Mouse (Mus musculus) liver, embryonic 12.5 days (tissue): ENCODE results near the gene Lpp. TPM values are rescaled to one million over a fixed set of nuclear protein-coding genes. Genes with fewer than 3 reads are reported as not detected.

ENCODE experiments used
- ATAC-seq: fragments of 200-750 bp; cut with Nextera tagmentation; 2 replicates; pipeline ENCODE4 v1.8.0; 2017; ENCODE audit warnings: moderate number of reproducible peaks, mild to moderate bottlenecking, moderate library complexity
- H3K27ac ChIP-seq: fragments of 300-500 bp; sonication (generic); 2 replicates; pipeline ENCODE4 v1.5.1; 2016; ENCODE audit warnings: mild to moderate bottlenecking
- H3K27me3 ChIP-seq: fragments of 300-500 bp; sonication (generic); replicated peaks from 2 replicates; pipeline ENCODE4 v1.6.1; 2016; ENCODE audit warnings: mild to moderate bottlenecking, moderate library complexity
- H3K36me3 ChIP-seq: fragments of 300-500 bp; sonication (generic); 2 replicates; pipeline ENCODE4 v1.6.1; 2016; ENCODE audit warnings: mild to moderate bottlenecking, moderate library complexity
- H3K4me1 ChIP-seq: fragments of 300-500 bp; sonication (generic); 2 replicates; pipeline ENCODE4 v1.6.1; 2016
- H3K4me2 ChIP-seq: fragments of 300-500 bp; sonication (generic); 2 replicates; pipeline ENCODE4 v1.6.1; 2016; ENCODE audit warnings: mild to moderate bottlenecking, moderate library complexity
- H3K4me3 ChIP-seq: fragments of 300-500 bp; sonication (generic); 2 replicates; pipeline ENCODE4 v1.5.1; 2016; ENCODE audit warnings: mild to moderate bottlenecking, moderate library complexity
- H3K9ac ChIP-seq: fragments of 300-500 bp; sonication (generic); 2 replicates; pipeline ENCODE4 v1.6.1; 2016; ENCODE audit warnings: mild to moderate bottlenecking, moderate library complexity
- H3K9me3 ChIP-seq: fragments of 300-500 bp; sonication (generic); replicated peaks from 2 replicates; pipeline ENCODE4 v1.6.1; 2016; ENCODE audit warnings: mild to moderate bottlenecking, moderate library complexity
- WGBS: fragments of 180-500 bp; shearing (Covaris S2); methylation state at CpG from one replicate; pipeline ENCODE4 v1.1.7; 2016; ENCODE audit not compliant: insufficient replicate concordance; 5-methylcytosine and 5-hydroxymethylcytosine counted together
- polyA plus RNA-seq: library from polyadenylated mRNA; unstranded; fragments of >200 nt; fragmentation: Nextera tagmentation; extraction: Ambion mirVana; gene quantifications from 2 replicates; pipeline ENCODE4 v1.2.1, GENCODE M21; 2016

The Lpp gene
- polyA plus RNA-seq, 1 experiment from 2014 or later, result 9.5 TPM

- WGBS, result 64% methylated on average over 4 of the region's 4 CpGs
- Histone ChIP-seq H3K9me3 (no peaks in the 10 kb centered on the region), H3K4me1 (no peaks in the 10 kb centered on the region), H3K27me3 (no peaks in the 10 kb centered on the region), H3K9ac (no peak overlapping the region), H3K36me3 (no peaks in the 10 kb centered on the region), H3K4me3 (no peak overlapping the region), H3K27ac (no peak overlapping the region), H3K4me2 (no peak overlapping the region)
- ATAC-seq, result no peak
These were observed 251.6 kb downstream of the Lpp start for GRCm38 (mm10) chr16:24644760-24645406.

- H3K4me3 ChIP-seq, result no peak overlapping the region
- no peaks in the 10 kb centered on the region for H3K9me3 ChIP-seq
These were observed 252.7 kb downstream of the Lpp start for GRCm38 (mm10) chr16:24645906-24646603.

DNA sequence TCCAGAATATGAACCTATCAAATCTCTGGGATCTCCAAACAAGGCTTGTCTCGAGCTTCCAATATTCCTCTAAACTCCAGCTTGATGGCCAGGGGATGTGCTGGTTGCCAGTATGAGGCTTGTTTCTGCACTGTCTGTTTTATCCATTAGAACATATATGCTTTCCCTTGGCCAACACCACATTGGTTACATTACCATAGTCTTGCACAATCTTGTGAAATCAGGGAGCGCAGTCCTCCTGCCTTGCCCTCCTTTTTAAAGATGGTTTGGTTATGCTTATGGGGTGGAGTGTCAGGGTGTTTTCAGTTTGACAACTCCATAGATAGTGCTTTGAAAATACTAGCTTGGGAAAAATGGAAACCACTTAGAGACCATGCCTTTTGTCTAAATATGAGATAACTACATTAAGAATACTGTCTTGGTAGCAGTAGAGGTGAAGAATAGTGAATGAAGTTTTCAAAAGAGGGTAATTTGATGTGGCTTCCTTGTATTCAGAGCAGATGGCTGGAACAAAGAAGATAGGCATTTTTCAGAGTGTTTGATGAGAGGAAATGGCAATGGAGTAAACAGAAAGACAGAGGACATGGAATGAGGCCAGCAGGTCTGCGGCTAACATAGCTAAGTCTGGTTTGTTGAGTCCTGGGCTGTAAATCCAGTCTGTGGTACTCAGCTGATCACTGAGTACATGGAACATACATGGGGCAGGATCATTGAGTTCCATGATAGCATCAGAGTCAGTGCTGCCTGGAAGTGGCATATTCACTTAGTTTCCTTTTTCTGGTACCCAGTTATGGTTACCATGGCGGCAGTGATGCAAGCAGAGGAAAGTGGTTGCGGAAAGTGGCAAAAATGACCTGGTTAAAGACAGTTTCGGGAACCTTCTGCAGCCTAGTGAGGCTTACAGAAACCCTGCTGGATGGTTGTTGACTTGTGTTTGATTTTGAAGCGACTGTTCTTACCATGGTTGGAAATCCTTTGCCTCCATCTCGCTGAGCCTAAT, 258.6 kb downstream of the Lpp start:
- H3K27me3 ChIP-seq, result no peaks in the 10 kb centered on the region
- H3K36me3 ChIP-seq, result no peaks in the 10 kb centered on the region
- no peak overlapping the region for H3K9ac ChIP-seq
- no peak overlapping the region for H3K4me2 ChIP-seq
- no peak overlapping the region for H3K27ac ChIP-seq
- H3K4me1 ChIP-seq, result no peaks in the 10 kb centered on the region
- 66% methylated on average over 8 of the region's 8 CpGs for WGBS
- no peaks in the 10 kb centered on the region for H3K9me3 ChIP-seq
- ATAC-seq, result no peak
- H3K4me3 ChIP-seq, result no peak overlapping the region

More at GRCm38 (mm10) chr16:24645906-24646603, 252.7 kb downstream of the Lpp start:
- 62% methylated on average over 6 of the region's 6 CpGs for WGBS
- Histone ChIP-seq H3K27me3 (no peaks in the 10 kb centered on the region), H3K36me3 (no peaks in the 10 kb centered on the region), H3K9ac (no peak overlapping the region), H3K4me1 (no peaks in the 10 kb centered on the region), H3K4me2 (no peak overlapping the region), H3K27ac (no peak overlapping the region)
- no peak for ATAC-seq

DNA sequence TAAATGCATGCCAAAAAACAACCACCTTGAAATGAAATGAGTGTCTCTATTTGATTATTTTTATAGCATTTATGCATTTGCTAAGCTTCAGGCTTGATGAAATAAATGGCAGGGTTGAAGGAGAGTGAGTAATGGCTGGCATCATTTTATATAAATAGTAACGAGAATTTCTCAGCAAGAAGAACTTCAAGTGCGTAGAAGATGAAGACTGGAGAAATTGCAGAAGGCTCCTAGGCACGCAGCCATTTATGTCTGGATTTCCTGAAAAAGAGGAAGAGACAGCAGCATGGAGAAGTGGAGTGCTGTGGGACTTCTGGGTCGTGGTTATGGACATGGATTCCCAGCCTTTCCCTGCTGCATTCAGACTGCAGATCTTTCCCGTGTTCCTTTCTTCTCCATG, 259.7 kb downstream of the Lpp start:
- H3K9me3 ChIP-seq, result no peaks in the 10 kb centered on the region
- H3K4me3 ChIP-seq, result no peak overlapping the region
- 40% methylated on average over 5 of the region's 5 CpGs for WGBS
- no peaks in the 10 kb centered on the region for H3K4me1 ChIP-seq
- H3K27ac ChIP-seq, result no peak overlapping the region
- no peaks in the 10 kb centered on the region for H3K27me3 ChIP-seq
- no peak overlapping the region for H3K4me2 ChIP-seq
- H3K9ac ChIP-seq, result no peak overlapping the region
- ATAC-seq, result no peak
- no peaks in the 10 kb centered on the region for H3K36me3 ChIP-seq

DNA sequence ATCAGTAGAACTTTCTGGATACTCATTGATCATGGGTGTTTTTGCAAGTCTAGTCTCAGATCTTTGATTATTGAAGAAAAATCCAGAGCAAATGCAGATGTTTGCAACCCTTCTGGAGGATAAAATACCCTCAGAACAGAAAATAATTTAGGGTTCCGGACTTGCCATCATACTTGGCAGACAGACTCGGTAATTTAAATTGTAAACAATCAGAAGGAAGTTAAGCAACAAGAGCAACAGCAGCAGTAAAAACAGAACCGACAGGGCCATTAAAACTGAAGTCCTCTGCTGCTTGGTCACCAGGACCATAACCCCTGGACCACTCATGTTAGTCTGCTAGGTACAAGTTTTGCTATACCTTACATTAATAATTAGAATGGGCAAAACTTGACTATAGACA, 261.8 kb downstream of the Lpp start:
- H3K36me3 ChIP-seq, result no peaks in the 10 kb centered on the region
- H3K4me1 ChIP-seq, result no peaks in the 10 kb centered on the region
- H3K27me3 ChIP-seq, result no peaks in the 10 kb centered on the region
- 67% methylated on average over 3 of the region's 3 CpGs for WGBS
- no peak for ATAC-seq
- no peak overlapping the region for H3K4me2 ChIP-seq
- no peaks in the 10 kb centered on the region for H3K9me3 ChIP-seq
- no peak overlapping the region for H3K27ac ChIP-seq
- no peak overlapping the region for H3K9ac ChIP-seq
- H3K4me3 ChIP-seq, result no peak overlapping the region

DNA sequence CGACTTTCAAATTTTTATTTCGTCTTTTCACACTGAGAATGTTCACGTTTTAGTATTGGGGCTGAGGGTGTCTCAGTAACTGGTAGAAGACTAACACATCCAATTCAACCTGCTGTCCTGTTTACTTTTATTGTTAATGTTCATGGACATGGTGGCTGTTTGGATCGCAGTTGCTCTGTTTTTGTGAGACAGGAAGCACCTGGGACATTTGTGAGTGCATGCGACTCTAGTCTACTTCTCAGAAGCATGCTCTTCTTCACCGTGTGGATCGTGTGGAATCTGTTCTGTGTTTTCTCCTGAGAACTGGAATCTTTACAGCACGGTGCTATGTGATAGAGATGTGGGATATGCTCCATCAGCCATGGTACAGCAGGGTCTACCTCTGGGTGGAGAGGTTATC, 262.7 kb downstream of the Lpp start:
- Histone ChIP-seq H3K27me3 (no peaks in the 10 kb centered on the region), H3K4me2 (no peak overlapping the region), H3K36me3 (no peaks in the 10 kb centered on the region), H3K9ac (no peak overlapping the region), H3K4me1 (no peaks in the 10 kb centered on the region), H3K9me3 (no peaks in the 10 kb centered on the region), H3K27ac (no peak overlapping the region), H3K4me3 (no peak overlapping the region)
- WGBS, result 73% methylated on average over 8 of the region's 8 CpGs
- no peak for ATAC-seq

GRCm38 (mm10) chr16:24656752-24657151, 263.4 kb downstream of the Lpp start:
- ATAC-seq, result no peak
- Histone ChIP-seq H3K4me3 (no peak overlapping the region), H3K4me2 (no peak overlapping the region), H3K4me1 (no peaks in the 10 kb centered on the region), H3K36me3 (0 out of 2 replicates have a peak, but pooled peaks cover 2% of the 10 kb centered on the region), H3K9me3 (no peaks in the 10 kb centered on the region), H3K27me3 (no peaks in the 10 kb centered on the region), H3K9ac (no peak overlapping the region), H3K27ac (no peak overlapping the region)
- WGBS, result 75% methylated on average over 5 of the region's 5 CpGs

DNA sequence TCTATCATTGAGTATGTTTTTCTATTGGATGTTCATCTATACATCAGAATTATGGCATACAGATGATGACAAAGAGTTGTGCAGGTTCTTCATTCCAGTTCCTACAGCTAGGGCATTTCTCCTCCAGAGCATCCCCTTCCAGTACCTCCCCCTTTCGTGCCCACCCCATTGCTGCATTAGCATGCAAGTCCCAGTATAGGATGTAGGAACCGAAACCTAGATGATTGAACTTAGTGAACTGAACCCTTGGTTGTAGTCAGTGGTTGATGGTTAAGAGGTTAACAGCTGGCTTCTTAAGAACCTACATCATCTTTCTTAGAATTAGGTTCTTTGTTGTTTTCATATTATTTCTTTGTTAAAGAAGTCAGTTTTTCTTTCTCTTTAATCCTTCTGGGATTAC, 265.7 kb downstream of the Lpp start:
- Histone ChIP-seq H3K9me3 (no peaks in the 10 kb centered on the region), H3K9ac (no peak overlapping the region), H3K27ac (no peak overlapping the region), H3K4me1 (no peaks in the 10 kb centered on the region), H3K4me2 (no peak overlapping the region), H3K4me3 (no peak overlapping the region), H3K36me3 (0 out of 2 replicates have a peak, but pooled peaks cover 2% of the 10 kb centered on the region), H3K27me3 (no peaks in the 10 kb centered on the region)
- ATAC-seq, result no peak
- WGBS, result 71% methylated on average over 2 of the region's 2 CpGs

DNA sequence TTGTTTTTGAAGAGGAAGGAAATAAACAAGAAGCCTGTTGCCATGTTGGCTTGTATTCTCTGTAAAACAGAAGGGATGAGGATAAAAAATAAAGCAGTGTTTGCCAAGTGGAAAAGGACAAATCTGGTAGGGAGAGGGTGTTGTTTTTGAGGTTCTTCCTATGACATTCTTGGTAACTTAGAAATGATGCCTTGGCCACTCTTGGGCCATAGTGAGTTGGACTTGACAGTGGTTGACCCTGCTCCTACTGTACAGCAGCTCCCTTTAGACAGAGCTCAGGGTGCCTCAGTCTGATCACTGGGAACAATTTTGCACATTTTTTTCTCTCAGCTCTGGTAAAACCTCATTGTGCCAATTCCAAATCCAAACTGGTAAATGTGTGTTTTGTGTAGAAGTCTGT, 270.8 kb downstream of the Lpp start:
- no peak overlapping the region for H3K4me2 ChIP-seq
- H3K4me1 ChIP-seq, result no peaks in the 10 kb centered on the region
- H3K9ac ChIP-seq, result no peak overlapping the region
- H3K36me3 ChIP-seq, result 0 out of 2 replicates have a peak, but pooled peaks cover 2% of the 10 kb centered on the region
- H3K4me3 ChIP-seq, result no peak overlapping the region
- H3K27ac ChIP-seq, result no peak overlapping the region
- no peaks in the 10 kb centered on the region for H3K9me3 ChIP-seq
- no peaks in the 10 kb centered on the region for H3K27me3 ChIP-seq
- no peak for ATAC-seq

- Histone ChIP-seq H3K4me3 (no peak overlapping the region), H3K4me2 (no peak overlapping the region), H3K4me1 (no peaks in the 10 kb centered on the region), H3K36me3 (no peaks in the 10 kb centered on the region), H3K9ac (no peak overlapping the region), H3K27ac (no peak overlapping the region), H3K27me3 (no peaks in the 10 kb centered on the region), H3K9me3 (no peaks in the 10 kb centered on the region)
- 46% methylated on average over 5 of the region's 5 CpGs for WGBS
- no peak for ATAC-seq
These were observed 276.6 kb downstream of the Lpp start for GRCm38 (mm10) chr16:24669718-24670460.

DNA sequence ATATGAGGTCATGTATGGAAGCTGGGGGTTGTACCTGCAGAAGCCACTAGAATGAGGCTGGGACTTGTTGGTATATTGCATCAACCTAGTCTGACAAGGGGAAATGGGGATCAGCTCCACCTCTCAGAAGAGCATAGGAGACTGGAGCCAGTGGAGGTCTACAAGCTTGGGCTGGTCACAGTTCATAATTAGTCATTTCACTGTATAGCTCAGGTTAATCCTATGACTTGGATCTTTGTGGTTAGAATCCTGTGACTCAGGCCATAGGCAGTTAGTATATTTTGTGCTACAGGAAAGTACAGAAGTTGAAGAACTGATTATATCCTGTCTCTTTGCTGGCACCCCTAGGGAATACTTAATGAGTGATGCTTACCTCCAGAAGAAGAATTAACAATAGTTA, 285.6 kb downstream of the Lpp start:
- ATAC-seq, result no peak
- no peaks in the 10 kb centered on the region; the same call in 1 of the 2 replicates for H3K36me3 ChIP-seq
- H3K9me3 ChIP-seq, result no peaks in the 10 kb centered on the region
- H3K27ac ChIP-seq, result no peak overlapping the region
- H3K4me2 ChIP-seq, result no peak overlapping the region
- no peak overlapping the region for H3K4me3 ChIP-seq
- no peaks in the 10 kb centered on the region for H3K4me1 ChIP-seq
- no peak overlapping the region for H3K9ac ChIP-seq
- H3K27me3 ChIP-seq, result no peaks in the 10 kb centered on the region
